Mouse (Mus musculus) hindbrain, embryonic 11.5 days (tissue): ENCODE results near the gene Tmem184a. TPM values are rescaled to one million over a fixed set of nuclear protein-coding genes. Genes with fewer than 3 reads are reported as not detected.

Experiments
- ATAC-seq: fragments of 200-750 bp; cut with Nextera tagmentation; 2 replicates; pipeline ENCODE4 v1.8.0; 2017; ENCODE audit warnings: mild to moderate bottlenecking, moderate TSS enrichment, moderate library complexity; ENCODE audit not compliant: low FRiP score
- DNase-seq: peaks from one replicate; pipeline ENCODE4 v3.0.0-alpha.2; 2015; ENCODE audit warnings: low spot score
- H3K27ac ChIP-seq: fragments of 300-500 bp; sonication (generic); 2 replicates; pipeline ENCODE4 v1.5.1; 2014; ENCODE audit warnings: mild to moderate bottlenecking, low read depth, low read length
- H3K27me3 ChIP-seq: fragments of 300-500 bp; sonication (generic); 2 replicates; pipeline ENCODE4 v1.6.1; 2014; ENCODE audit warnings: mild to moderate bottlenecking, low read length, moderate library complexity, mixed read lengths; ENCODE audit not compliant: control insufficient read depth, insufficient read depth
- H3K36me3 ChIP-seq: fragments of 300-500 bp; sonication (generic); 2 replicates; pipeline ENCODE4 v1.6.1; 2014; ENCODE audit warnings: mild to moderate bottlenecking, low read length, moderate library complexity, mixed read lengths; ENCODE audit not compliant: control insufficient read depth, insufficient read depth
- H3K4me1 ChIP-seq: fragments of 300-500 bp; sonication (generic); replicated peaks from 2 replicates; pipeline ENCODE4 v1.6.1; 2014; ENCODE audit warnings: low read length, mixed read lengths; ENCODE audit not compliant: control insufficient read depth, insufficient read depth
- H3K4me2 ChIP-seq: fragments of 300-500 bp; sonication (generic); replicated peaks from 2 replicates; pipeline ENCODE4 v1.6.1; 2014; ENCODE audit warnings: mild to moderate bottlenecking, low read depth, low read length
- H3K4me3 ChIP-seq: fragments of 300-500 bp; sonication (generic); 2 replicates; pipeline ENCODE4 v1.5.1; 2014; ENCODE audit warnings: low read depth, low read length
- H3K9ac ChIP-seq: fragments of 300-500 bp; sonication (generic); 2 replicates; pipeline ENCODE4 v1.6.1; 2014; ENCODE audit warnings: low read depth, low read length
- H3K9me3 ChIP-seq: fragments of 300-500 bp; sonication (generic); 2 replicates; pipeline ENCODE4 v1.6.1; 2016; ENCODE audit warnings: low read length; ENCODE audit not compliant: control insufficient read depth
- WGBS: fragments of 180-500 bp; shearing (Covaris S2); extraction: QIAGEN DNeasy Blood & Tissue Kit; methylation state at CpG from one replicate; pipeline ENCODE4 v1.1.7; 2014; 5-methylcytosine and 5-hydroxymethylcytosine counted together
- polyA plus RNA-seq: library from polyadenylated mRNA; unstranded; fragments of >200 nt; fragmentation: Nextera tagmentation; extraction: Ambion mirVana; gene quantifications from 2 replicates; pipeline ENCODE4 v1.2.1, GENCODE M21; 2014

Tmem184a gene
- polyA plus RNA-seq, 1 experiment from 2014 or later = 1.1 TPM

GRCm38 (mm10) chr5:139805924-139806323 is 13.8 kb downstream of the Tmem184a start:
- Histone ChIP-seq H3K9me3 (no peaks in the 10 kb centered on the region), H3K4me1 (no peaks in the 10 kb centered on the region; the same call in 1 of the 2 replicates), H3K27ac (no peak overlapping the region), H3K4me2 (no peak overlapping the region), H3K27me3 (no peaks in the 10 kb centered on the region), H3K9ac (no peak overlapping the region), H3K36me3 (no peaks in the 10 kb centered on the region), H3K4me3 (no peak overlapping the region)
- ATAC-seq (no peak), DNase-seq (no peak)
- 89% methylated on average over 8 of the region's 8 CpGs for WGBS

GRCm38 (mm10) chr5:139804573-139805111 is 15.1 kb downstream of the Tmem184a start:
- Histone ChIP-seq H3K4me2 (no peak overlapping the region), H3K9me3 (no peaks in the 10 kb centered on the region), H3K9ac (no peak overlapping the region), H3K4me3 (no peak overlapping the region), H3K4me1 (no peaks in the 10 kb centered on the region; the same call in 1 of the 2 replicates), H3K27ac (peak overlapping the region; percentile 49; the same call in 1 of the 2 replicates), H3K36me3 (0 out of 2 replicates have a peak, but pooled peaks cover 3% of the 10 kb centered on the region), H3K27me3 (no peaks in the 10 kb centered on the region)
- 90% methylated on average over 11 of the region's 11 CpGs for WGBS
- ATAC-seq = no peak
- DNase-seq = no peak

- peak; percentile 50 for ATAC-seq
- 7% methylated on average over 6 of the region's 6 CpGs for WGBS
- no peak overlapping the region for H3K9ac ChIP-seq
- no peaks in the 10 kb centered on the region for H3K27me3 ChIP-seq
- 0 out of 2 replicates have a peak, but pooled peaks cover 3% of the 10 kb centered on the region for H3K36me3 ChIP-seq
- H3K4me3 ChIP-seq = no peak overlapping the region
- H3K9me3 ChIP-seq = no peaks in the 10 kb centered on the region
- no peak overlapping the region for H3K4me2 ChIP-seq
- DNase-seq = peak; percentile 26
- H3K27ac ChIP-seq = peak overlapping the region; percentile 49; the same call in 1 of the 2 replicates
- no peaks in the 10 kb centered on the region; the same call in 1 of the 2 replicates for H3K4me1 ChIP-seq
Observed at GRCm38 (mm10) chr5:139804107-139804551, 15.6 kb downstream of the Tmem184a start.

GRCm38 (mm10) chr5:139803601-139804102 is 16.1 kb downstream of the Tmem184a start:
- ATAC-seq (peak; percentile 75), DNase-seq (peak; percentile 73)
- Histone ChIP-seq H3K9me3 (no peaks in the 10 kb centered on the region), H3K9ac (no peak overlapping the region), H3K27ac (peak overlapping the region; percentile 42; the same call in 1 of the 2 replicates), H3K4me3 (no peak overlapping the region), H3K4me2 (no peak overlapping the region), H3K4me1 (no peaks in the 10 kb centered on the region; the same call in 1 of the 2 replicates), H3K36me3 (0 out of 2 replicates have a peak, but pooled peaks cover 3% of the 10 kb centered on the region), H3K27me3 (no peaks in the 10 kb centered on the region)
- 9% methylated on average over 12 of the region's 12 CpGs for WGBS

- H3K4me2 ChIP-seq = no peak overlapping the region
- 87% methylated on average over 8 of the region's 8 CpGs for WGBS
- H3K36me3 ChIP-seq = 0 out of 2 replicates have a peak, but pooled peaks cover 3% of the 10 kb centered on the region
- DNase-seq (no peak), ATAC-seq (no peak)
- H3K9ac ChIP-seq = no peak overlapping the region
- no peaks in the 10 kb centered on the region for H3K9me3 ChIP-seq
- H3K4me1 ChIP-seq = peaks cover under 1% of the 10 kb centered on the region
- H3K27ac ChIP-seq = no peak overlapping the region
- H3K4me3 ChIP-seq = no peak overlapping the region
- H3K27me3 ChIP-seq = no peaks in the 10 kb centered on the region
Observed at GRCm38 (mm10) chr5:139803165-139803564, 16.6 kb downstream of the Tmem184a start.

- H3K4me1 ChIP-seq = peaks cover 12% of the 10 kb centered on the region
- 87% methylated on average over 10 of the region's 10 CpGs for WGBS
Observed at GRCm38 (mm10) chr5:139801880-139802279, 17.8 kb downstream of the Tmem184a start.

GRCm38 (mm10) chr5:139801231-139801630 is 18.5 kb downstream of the Tmem184a start:
- 93% methylated on average over 8 of the region's 8 CpGs for WGBS
- no peak overlapping the region for H3K4me2 ChIP-seq
- DNase-seq = no peak
- no peak overlapping the region for H3K4me3 ChIP-seq
- no peak overlapping the region for H3K9ac ChIP-seq
- H3K27me3 ChIP-seq = no peaks in the 10 kb centered on the region
- H3K9me3 ChIP-seq = no peaks in the 10 kb centered on the region
- peaks cover 15% of the 10 kb centered on the region for H3K4me1 ChIP-seq
- no peak for ATAC-seq
- 0 out of 2 replicates have a peak, but pooled peaks cover 3% of the 10 kb centered on the region for H3K36me3 ChIP-seq
- H3K27ac ChIP-seq = no peak overlapping the region

More at GRCm38 (mm10) chr5:139801880-139802279, 17.8 kb downstream of the Tmem184a start:
- no peak overlapping the region for H3K4me3 ChIP-seq
- no peaks in the 10 kb centered on the region for H3K9me3 ChIP-seq
- no peak for ATAC-seq
- no peak overlapping the region for H3K9ac ChIP-seq
- H3K27me3 ChIP-seq = no peaks in the 10 kb centered on the region
- DNase-seq = no peak
- no peak overlapping the region for H3K27ac ChIP-seq
- 0 out of 2 replicates have a peak, but pooled peaks cover 3% of the 10 kb centered on the region for H3K36me3 ChIP-seq
- H3K4me2 ChIP-seq = no peak overlapping the region

- H3K9ac ChIP-seq = no peak overlapping the region
- no peak overlapping the region for H3K4me3 ChIP-seq
- DNase-seq = no peak
Observed at GRCm38 (mm10) chr5:139799801-139800590, 19.7 kb downstream of the Tmem184a start.

More at GRCm38 (mm10) chr5:139799801-139800590, 19.7 kb downstream of the Tmem184a start:
- peaks cover 15% of the 10 kb centered on the region for H3K4me1 ChIP-seq
- H3K36me3 ChIP-seq = 0 out of 2 replicates have a peak, but pooled peaks cover 3% of the 10 kb centered on the region
- no peak for ATAC-seq
- 91% methylated on average over 33 of the region's 33 CpGs for WGBS
- H3K9me3 ChIP-seq = no peaks in the 10 kb centered on the region
- no peak overlapping the region for H3K27ac ChIP-seq
- H3K27me3 ChIP-seq = no peaks in the 10 kb centered on the region
- H3K4me2 ChIP-seq = no peak overlapping the region
